Mouse (Mus musculus): ENCODE results near the gene Eme1. TPM values are rescaled to one million over a fixed set of nuclear protein-coding genes. Genes with fewer than 3 reads are reported as not detected.

Gene Eme1
- total and polyA plus RNA-seq, 3 experiments = 36.8 to 45.9 (median 40.8) TPM

- peak within 1 kb of the TSS; percentile 82 for H3K4me2 ChIP-seq (ENCODE audit: insufficient read depth, low read depth, poor library complexity, severe bottlenecking)
- peaks cover 0 to 23% of the 10 kb centered on the region in 2 experiments for H3K36me3 ChIP-seq (replicated peaks in 1 of 2; ENCODE audit: control insufficient read depth in 1 of 2, insufficient read depth in 1 of 2, low read length in 1 of 2)
- DNase-seq (ENCODE audit: extremely low read depth) = peak; percentile 89
- dilution Hi-C loops (cut with MboI; ENCODE audit: extremely low pct_ligation_motif_present, extremely low pct_unique_long_range_greater_than_20kb, low sequenced_read_pairs) (no loop called here), in situ Hi-C loops (cut with MboI; ENCODE audit: low pct_ligation_motif_present, low pct_unique_long_range_greater_than_20kb, low sequenced_read_pairs) (no loop called here)
- H3K79me2 ChIP-seq (replicated peaks; ENCODE audit: control insufficient read depth, extremely low read depth, insufficient read depth, poor library complexity, severe bottlenecking) = no peaks in the 10 kb centered on the region
- TF ChIP-seq TCF12 (IDR thresholded peaks at IDR 0.05; ENCODE audit: low read depth, low read length) = peak; percentile 76
- no peak; the same call in 1 of the 2 replicates for TF ChIP-seq CHD1 (IDR thresholded peaks at IDR 0.05; ENCODE audit: low read depth, low read length)
- TF ChIP-seq UBTF (IDR thresholded peaks at IDR 0.05; ENCODE audit: low read depth, low read length) = no peak
- TF ChIP-seq RCOR1 (conservative IDR thresholded peaks at IDR 0.05; ENCODE audit: low read depth, low read length) = no peak
- peak; percentile 67 for TF ChIP-seq MXI1 (IDR thresholded peaks at IDR 0.05; ENCODE audit: low read depth, low read length)
- TF ChIP-seq E2F4 (IDR thresholded peaks at IDR 0.05; ENCODE audit: insufficient replicate concordance, low read depth, low read length) = no peak
- TF ChIP-seq ZMIZ1 (IDR thresholded peaks at IDR 0.05; ENCODE audit: low read depth, low read length) = peak; percentile 89; the same call in 1 of the 2 replicates
- no peak for TF ChIP-seq JUND (conservative IDR thresholded peaks at IDR 0.05; ENCODE audit: low read depth, low read length)
- TF ChIP-seq MAX (IDR thresholded peaks at IDR 0.05; ENCODE audit: low read length) = 0 out of 2 replicates have a peak, but pooled peaks have one; percentile 9
- peak; percentile 37; the same call in 1 of the 2 replicates for TF ChIP-seq IRF4 (IDR thresholded peaks at IDR 0.05; ENCODE audit: low read depth, low read length)
- TF ChIP-seq USF1 (IDR thresholded peaks at IDR 0.05; ENCODE audit: low read depth, low read length) = no peak
- no peak for TF ChIP-seq KAT2A (IDR thresholded peaks at IDR 0.05; ENCODE audit: insufficient replicate concordance, low read length)
- no peak for TF ChIP-seq TBP (conservative IDR thresholded peaks at IDR 0.05; ENCODE audit: low read depth, low read length)
- no peak for TF ChIP-seq MAZ (IDR thresholded peaks at IDR 0.05; ENCODE audit: low read depth, low read length)
- TF ChIP-seq MEF2A (IDR thresholded peaks at IDR 0.05; ENCODE audit: borderline replicate concordance, low read depth, low read length) = peak; percentile 58; the same call in 1 of the 2 replicates
- no peak for TF ChIP-seq ETS1 (conservative IDR thresholded peaks at IDR 0.05; ENCODE audit: low read depth, low read length)
- TF ChIP-seq POLR2A (IDR thresholded peaks at IDR 0.05; ENCODE audit: low read depth, low read length) = peak; percentile 89
- TF ChIP-seq ZNF384 (IDR thresholded peaks at IDR 0.05; ENCODE audit: low read depth, low read length) = no peak
- TF ChIP-seq MYC (IDR thresholded peaks at IDR 0.05; ENCODE audit: low read depth, low read length) = 0 out of 2 replicates have a peak, but pooled peaks have one; percentile 12
- no peak for TF ChIP-seq EP300 (IDR thresholded peaks at IDR 0.05; ENCODE audit: low read length)
- TF ChIP-seq POLR2AphosphoS2 (IDR thresholded peaks at IDR 0.05; ENCODE audit: low read depth, low read length) = no peak
- no peak for TF ChIP-seq JUN (IDR thresholded peaks at IDR 0.05; ENCODE audit: insufficient read depth, low read depth, low read length)
- no peak for TF ChIP-seq SMC3 (IDR thresholded peaks at IDR 0.05; ENCODE audit: low read depth, low read length)
- no peak for TF ChIP-seq MAFK (IDR thresholded peaks at IDR 0.05; ENCODE audit: insufficient replicate concordance, low read length)
- TF ChIP-seq CTCF (conservative IDR thresholded peaks at IDR 0.05 in 1 of 2, IDR thresholded peaks at IDR 0.05 in 1 of 2; ENCODE audit: low read depth in 2 of 2, low read length in 2 of 2) = no peak
- TF ChIP-seq CHD2 (IDR thresholded peaks at IDR 0.05; ENCODE audit: low read length) = no peak
- TF ChIP-seq GABPA (IDR thresholded peaks at IDR 0.05; ENCODE audit: insufficient replicate concordance, low read depth, low read length) = no peak
- no peak for TF ChIP-seq USF2 (conservative IDR thresholded peaks at IDR 0.05; ENCODE audit: low read depth, low read length)
- no peak for TF ChIP-seq HCFC1 (IDR thresholded peaks at IDR 0.05; ENCODE audit: low read depth, low read length)
- TF ChIP-seq SIN3A (IDR thresholded peaks at IDR 0.05; ENCODE audit: low read length) = peak; percentile 20; the same call in 1 of the 2 replicates
- TF ChIP-seq ELF1 (IDR thresholded peaks at IDR 0.05; ENCODE audit: low read depth, low read length) = peak; percentile 60
- TF ChIP-seq RAD21 (IDR thresholded peaks at IDR 0.05; ENCODE audit: low read depth, low read length) = no peak
- TF ChIP-seq BHLHE40 (IDR thresholded peaks at IDR 0.05; ENCODE audit: low read depth, low read length) = no peak; the same call in 1 of the 2 replicates
- TF ChIP-seq NRF1 (IDR thresholded peaks at IDR 0.05; ENCODE audit: low read depth, low read length) = peak; percentile 81
- no peak for TF ChIP-seq ZC3H11A (IDR thresholded peaks at IDR 0.05; ENCODE audit: low read depth, low read length)
- no peak for TF ChIP-seq PAX5 (IDR thresholded peaks at IDR 0.05; ENCODE audit: low read length)
- TF ChIP-seq ZKSCAN1 (IDR thresholded peaks at IDR 0.05; ENCODE audit: borderline replicate concordance, low read depth, low read length) = no peak
- TF ChIP-seq NELFE (IDR thresholded peaks at IDR 0.05; ENCODE audit: low read depth, low read length) = peak; percentile 84
- H3K27me3 ChIP-seq (replicated peaks) = no peaks in the 10 kb centered on the region
- H3K9ac ChIP-seq (ENCODE audit: insufficient read depth, low read depth) = peak within 1 kb of the TSS; percentile 83
- no peak within 1 kb of the TSS for H3K27ac ChIP-seq (ENCODE audit: insufficient read depth, low read depth)
- H3K9me3 ChIP-seq (replicated peaks; ENCODE audit: low read length) = peaks cover 2% of the 10 kb centered on the region
- H3K4me1 ChIP-seq (ENCODE audit: control insufficient read depth in 1 of 2, insufficient read depth in 2 of 2) = peaks cover 12 to 29% of the 10 kb centered on the region in 2 experiments
- peak within 1 kb of the TSS; percentile 77 to 95 (median 81) for H3K4me3 ChIP-seq (replicated peaks in 1 of 3; ENCODE audit: low read depth in 2 of 3, low read length in 2 of 3, poor library complexity in 1 of 3)
Observed at GRCm38 (mm10) chr11:94676754-94677606, 23.2 kb upstream of the Eme1 start, which contains the start of gene Xylt2. Xylt2 (minus strand) TSS chr11:94677515.

Data from CH12.LX (cell line).